Mouse (Mus musculus) midbrain, embryonic 14.5 days (tissue): ENCODE data around the gene Git1. TPM values are rescaled to one million over a fixed set of nuclear protein-coding genes. Genes with fewer than 3 reads are reported as not detected.

ENCODE experiments used
- ATAC-seq: fragments of 200-750 bp; cut with Nextera tagmentation; 2 replicates; pipeline ENCODE4 v1.8.0; 2017; ENCODE audit warnings: moderate number of reproducible peaks, moderate library complexity; ENCODE audit not compliant: low FRiP score, low TSS enrichment
- DNase-seq: peaks from one replicate; pipeline ENCODE4 v3.0.0-alpha.2; 2015
- H3K27ac ChIP-seq: fragments of 300-500 bp; sonication (generic); replicated peaks from 2 replicates; pipeline ENCODE4 v1.5.1; 2014; ENCODE audit warnings: mild to moderate bottlenecking, low read depth, low read length, moderate library complexity
- H3K27me3 ChIP-seq: fragments of 300-500 bp; sonication (generic); 2 replicates; pipeline ENCODE4 v1.6.1; 2014; ENCODE audit warnings: low read length, control low read depth, mixed read lengths; ENCODE audit not compliant: control insufficient read depth, insufficient read depth
- H3K36me3 ChIP-seq: fragments of 300-500 bp; sonication (generic); 2 replicates; pipeline ENCODE4 v1.6.1; 2014; ENCODE audit warnings: low read length, control low read depth; ENCODE audit not compliant: control insufficient read depth, insufficient read depth
- H3K4me1 ChIP-seq: fragments of 300-500 bp; sonication (generic); 2 replicates; pipeline ENCODE4 v1.6.1; 2014; ENCODE audit warnings: mild to moderate bottlenecking, antibody characterized with exemption, low read length, control low read depth; ENCODE audit not compliant: control insufficient read depth, insufficient read depth
- H3K4me2 ChIP-seq: fragments of 300-500 bp; sonication (generic); 2 replicates; pipeline ENCODE4 v1.6.1; 2014; ENCODE audit warnings: mild to moderate bottlenecking, low read length, moderate library complexity
- H3K4me3 ChIP-seq: fragments of 300-500 bp; sonication (generic); replicated peaks from 2 replicates; pipeline ENCODE4 v1.5.1; 2014; ENCODE audit warnings: low read depth, low read length
- H3K9ac ChIP-seq: fragments of 300-500 bp; sonication (generic); replicated peaks from 2 replicates; pipeline ENCODE4 v1.6.1; 2014; ENCODE audit warnings: mild to moderate bottlenecking, low read length, moderate library complexity
- H3K9me3 ChIP-seq: fragments of 300-500 bp; sonication (generic); 2 replicates; pipeline ENCODE4 v1.6.1; 2016; ENCODE audit warnings: low read length, control low read depth, mixed read lengths; ENCODE audit not compliant: control insufficient read depth
- WGBS: fragments of 180-500 bp; shearing (Covaris S2); extraction: QIAGEN DNeasy Blood & Tissue Kit; methylation state at CpG from one replicate; pipeline ENCODE4 v1.1.7; 2014; 5-methylcytosine and 5-hydroxymethylcytosine counted together
- polyA plus RNA-seq: library from polyadenylated mRNA; unstranded; fragments of >200 nt; fragmentation: Nextera tagmentation; extraction: Ambion mirVana; gene quantifications from 2 replicates; pipeline ENCODE4 v1.2.1, GENCODE M21; 2014

Git1 gene
- polyA plus RNA-seq, 1 experiment from 2014 or later: 25.1 TPM

DNA sequence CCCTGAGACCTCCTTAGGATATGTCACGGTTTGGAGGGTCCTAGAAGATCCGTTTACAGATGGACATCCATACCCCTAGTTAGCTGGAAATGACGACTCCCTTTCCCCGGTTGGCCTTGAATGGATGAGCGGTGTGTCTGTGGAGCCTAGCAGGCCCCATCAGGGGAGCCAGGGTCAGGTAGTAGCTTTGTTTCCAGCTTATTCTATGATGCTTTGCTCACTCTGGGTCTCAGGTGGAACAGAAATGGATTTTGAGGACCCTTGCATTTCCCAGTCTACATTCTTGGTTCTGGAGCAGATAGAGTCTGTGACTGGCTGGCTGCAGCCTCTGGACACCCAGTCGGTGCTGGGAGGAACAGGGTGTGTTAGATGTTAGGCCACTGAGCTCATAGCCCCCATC lies 1.4 kb downstream of the Git1 start:
- ATAC-seq (no peak), DNase-seq (no peak)
- peak overlapping the region; percentile 93 for H3K9ac ChIP-seq
- H3K4me3 ChIP-seq: peak overlapping the region; percentile 87
- no peaks in the 10 kb centered on the region for H3K9me3 ChIP-seq
- whole genome bisulfite sequencing: 73% methylated on average over 6 of the region's 6 CpGs
- H3K4me2 ChIP-seq: peak overlapping the region; percentile 81
- no peak overlapping the region for H3K27ac ChIP-seq
- H3K27me3 ChIP-seq: no peaks in the 10 kb centered on the region
- H3K4me1 ChIP-seq: peaks cover 42% of the 10 kb centered on the region
- H3K36me3 ChIP-seq: peaks cover 12% of the 10 kb centered on the region

DNA sequence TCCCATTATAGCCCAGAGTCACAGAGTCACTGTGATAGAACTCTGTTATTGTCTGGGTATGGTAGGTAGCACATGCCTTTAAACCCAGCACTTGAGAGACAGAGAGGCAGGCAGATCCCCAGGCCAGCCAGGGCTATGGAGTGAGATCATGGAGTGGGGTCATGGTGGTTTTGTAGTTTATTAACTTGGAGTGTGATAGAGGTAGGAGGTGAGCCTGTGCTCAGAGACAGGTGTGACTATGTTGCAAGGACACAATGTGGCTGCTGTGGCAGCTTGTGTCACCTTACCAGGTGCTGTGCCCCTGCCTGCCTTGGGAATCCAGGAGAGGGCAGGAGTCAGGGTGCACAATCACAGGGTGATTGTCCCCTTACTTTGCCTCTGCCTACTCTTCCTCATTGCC lies 2.1 kb downstream of the Git1 start:
- Histone ChIP-seq H3K9me3 (no peaks in the 10 kb centered on the region), H3K36me3 (peaks cover 19% of the 10 kb centered on the region), H3K27me3 (no peaks in the 10 kb centered on the region), H3K4me3 (no peak overlapping the region), H3K9ac (no peak overlapping the region), H3K4me1 (peaks cover 39% of the 10 kb centered on the region), H3K27ac (no peak overlapping the region), H3K4me2 (peak overlapping the region; percentile 81; the same call in 1 of the 2 replicates)
- DNase-seq (no peak), ATAC-seq (no peak)

DNA sequence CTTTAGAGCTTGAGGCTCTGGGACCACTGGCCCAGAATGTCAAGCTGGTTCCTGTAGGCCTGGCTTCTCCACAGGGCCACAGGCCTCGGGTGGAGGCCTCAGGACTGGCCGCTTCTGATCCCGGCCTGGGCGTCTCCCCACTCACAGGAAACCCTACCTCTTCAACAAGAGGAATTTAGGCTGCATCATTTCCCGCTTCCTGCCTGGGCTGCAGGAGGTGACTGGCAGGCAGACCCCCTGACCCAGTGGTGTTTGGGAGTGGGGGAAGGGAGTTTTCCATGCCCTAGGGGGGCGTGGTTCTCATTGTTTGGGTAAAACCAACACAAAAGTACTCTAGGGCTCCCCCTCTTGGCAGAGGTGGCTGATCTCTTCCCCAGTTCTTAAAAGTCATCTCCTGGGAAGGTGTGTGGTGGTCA lies 4.0 kb downstream of the Git1 start:
- Histone ChIP-seq H3K9me3 (no peaks in the 10 kb centered on the region), H3K4me3 (no peak overlapping the region), H3K27me3 (no peaks in the 10 kb centered on the region), H3K36me3 (peaks cover 34% of the 10 kb centered on the region), H3K27ac (0 out of 2 replicates have a peak overlapping the region, but pooled peaks have one; percentile 9), H3K9ac (no peak overlapping the region), H3K4me1 (peaks cover 30% of the 10 kb centered on the region), H3K4me2 (no peak overlapping the region)
- ATAC-seq (no peak), DNase-seq (peak; percentile 61)
- 17% methylated on average over 6 of the region's 6 CpGs for WGBS

DNA sequence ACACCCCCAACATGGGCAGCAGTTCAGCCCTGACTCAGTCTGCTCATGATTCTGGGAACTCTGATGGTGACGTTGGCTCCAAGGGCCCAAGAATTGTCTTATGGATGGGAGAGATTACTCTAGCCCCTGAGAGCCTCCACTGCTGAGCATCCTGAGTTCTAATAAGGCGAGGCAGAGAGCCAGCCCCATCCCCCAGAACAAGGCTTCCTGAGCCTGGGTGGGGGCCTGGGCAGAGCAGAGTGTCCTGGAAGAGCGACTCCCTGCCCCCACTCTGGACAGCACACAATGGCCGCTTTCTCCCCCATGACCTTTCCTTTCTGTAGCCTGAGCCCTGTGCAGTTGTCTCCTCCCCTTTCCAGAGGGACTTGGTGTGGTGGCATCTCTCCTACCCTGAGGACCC lies 4.5 kb downstream of the Git1 start:
- no peak for DNase-seq
- Histone ChIP-seq H3K27me3 (no peaks in the 10 kb centered on the region), H3K9me3 (no peaks in the 10 kb centered on the region), H3K36me3 (peaks cover 37% of the 10 kb centered on the region), H3K4me2 (no peak overlapping the region), H3K27ac (peak overlapping the region; percentile 26; the same call in 1 of the 2 replicates), H3K4me3 (no peak overlapping the region), H3K9ac (no peak overlapping the region), H3K4me1 (peaks cover 29% of the 10 kb centered on the region)
- 35% methylated on average over 3 of the region's 4 CpGs for WGBS
- no peak for ATAC-seq

DNA sequence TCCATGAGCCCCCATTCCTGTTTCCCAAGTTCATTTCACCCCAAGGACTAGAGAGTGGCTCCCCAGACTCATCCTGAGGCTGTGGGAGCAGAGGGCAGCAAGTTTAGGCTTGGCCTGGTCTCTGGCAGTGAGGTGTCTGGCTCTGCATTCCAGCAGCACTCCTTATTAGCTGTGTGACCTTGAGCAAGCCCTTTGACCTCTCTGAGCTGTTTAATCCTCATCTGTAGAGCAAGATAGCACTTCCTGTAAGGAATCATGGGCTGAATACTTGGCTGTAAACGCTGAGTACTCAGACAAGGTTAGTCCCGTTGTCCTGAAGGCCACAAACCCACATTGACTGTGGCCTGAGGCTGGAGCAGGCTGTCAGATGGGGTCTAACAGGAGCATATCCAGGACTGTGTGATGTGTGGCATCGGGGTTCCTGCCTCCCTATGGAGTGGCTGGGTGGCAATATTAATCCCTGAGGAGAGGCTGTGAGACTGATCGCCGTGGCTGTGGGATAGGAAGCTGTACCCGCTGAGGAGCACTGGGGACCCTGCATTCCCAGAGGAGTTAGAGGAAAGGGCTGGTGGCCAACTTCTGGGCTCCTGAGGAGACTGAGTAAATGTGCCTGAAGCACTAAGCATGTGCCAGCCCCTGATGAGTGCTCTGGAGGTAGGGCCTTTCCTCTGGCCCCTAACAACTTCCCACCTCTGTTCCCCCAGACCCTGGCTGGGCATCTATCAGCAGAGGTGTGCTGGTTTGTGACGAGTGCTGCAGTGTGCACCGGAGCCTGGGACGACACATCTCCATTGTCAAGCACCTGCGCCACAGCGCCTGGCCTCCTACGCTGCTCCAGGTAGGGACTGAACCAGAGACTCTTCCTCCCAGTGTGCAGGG lies 5.1 kb downstream of the Git1 start:
- Histone ChIP-seq H3K4me1 (peaks cover 29% of the 10 kb centered on the region), H3K36me3 (peaks cover 43% of the 10 kb centered on the region), H3K27me3 (no peaks in the 10 kb centered on the region), H3K9me3 (no peaks in the 10 kb centered on the region), H3K9ac (no peak overlapping the region), H3K4me3 (no peak overlapping the region), H3K27ac (peak overlapping the region; percentile 26; the same call in 1 of the 2 replicates), H3K4me2 (no peak overlapping the region)
- no peak for DNase-seq
- 63% methylated on average over 12 of the region's 12 CpGs for WGBS
- ATAC-seq: no peak

DNA sequence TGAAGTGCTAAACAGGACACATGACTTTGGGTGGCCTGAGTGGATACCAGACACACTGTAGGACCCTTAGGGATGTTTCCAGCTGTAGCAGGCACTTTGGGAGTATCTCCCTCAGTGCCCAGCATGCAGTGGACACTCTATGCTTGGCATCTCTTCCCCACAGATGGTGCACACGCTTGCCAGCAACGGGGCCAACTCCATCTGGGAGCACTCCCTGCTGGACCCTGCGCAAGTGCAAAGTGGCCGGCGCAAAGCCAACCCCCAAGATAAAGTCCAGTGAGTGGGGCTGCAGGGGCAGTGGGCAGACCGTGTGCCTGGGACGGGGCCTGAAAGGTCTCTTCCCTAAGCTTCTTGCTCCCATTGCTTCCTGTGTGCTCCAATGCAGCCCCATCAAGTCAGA lies 6.0 kb downstream of the Git1 start:
- DNase-seq: no peak
- peaks cover 52% of the 10 kb centered on the region for H3K36me3 ChIP-seq
- 92% methylated on average over 7 of the region's 7 CpGs for WGBS
- no peaks in the 10 kb centered on the region for H3K9me3 ChIP-seq
- no peak overlapping the region for H3K9ac ChIP-seq
- H3K4me1 ChIP-seq: peaks cover 26% of the 10 kb centered on the region
- H3K27ac ChIP-seq: no peak overlapping the region
- no peaks in the 10 kb centered on the region for H3K27me3 ChIP-seq
- H3K4me2 ChIP-seq: no peak overlapping the region
- H3K4me3 ChIP-seq: no peak overlapping the region
- ATAC-seq: no peak

DNA sequence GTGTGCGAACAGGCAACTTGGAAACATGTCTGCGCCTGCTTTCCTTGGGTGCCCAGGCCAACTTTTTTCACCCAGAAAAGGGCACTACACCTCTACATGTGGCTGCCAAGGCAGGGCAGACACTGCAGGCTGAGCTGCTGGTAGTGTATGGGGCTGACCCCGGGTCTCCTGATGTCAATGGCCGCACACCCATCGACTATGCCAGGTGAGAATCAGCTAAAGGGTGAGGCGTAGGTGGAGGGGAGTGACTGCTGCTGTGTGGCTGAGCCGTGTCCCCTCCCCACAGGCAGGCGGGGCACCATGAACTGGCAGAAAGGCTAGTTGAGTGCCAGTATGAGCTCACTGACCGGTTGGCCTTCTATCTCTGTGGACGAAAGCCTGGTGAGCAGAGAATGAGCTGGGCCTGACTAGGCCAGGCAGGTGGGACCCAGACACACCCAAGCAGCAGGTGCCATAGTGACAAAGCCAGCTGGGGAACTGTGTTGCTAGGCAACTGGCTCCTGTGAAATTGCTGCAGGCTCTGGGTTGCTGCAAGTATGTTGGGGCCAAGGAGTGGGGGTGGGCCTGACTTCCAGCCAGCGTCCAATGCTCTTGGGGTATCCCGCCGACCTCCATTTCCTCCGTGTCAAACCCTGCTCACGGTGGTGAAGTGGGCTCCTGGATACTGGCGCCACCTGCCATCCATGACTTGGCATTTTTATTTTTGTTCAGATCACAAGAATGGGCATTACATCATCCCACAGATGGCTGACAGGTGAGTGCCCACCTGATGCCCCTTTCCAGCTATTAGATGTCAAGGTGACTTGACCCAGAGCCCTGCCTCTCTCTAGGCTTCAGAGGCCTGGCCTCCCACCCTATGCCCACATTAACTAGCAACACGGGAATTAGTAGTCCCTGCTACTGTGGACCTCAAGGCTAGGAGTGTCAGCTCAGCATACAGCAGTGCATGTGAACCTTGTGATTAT lies 7.3 kb downstream of the Git1 start:
- H3K27ac ChIP-seq: no peak overlapping the region
- no peak overlapping the region for H3K4me2 ChIP-seq
- DNase-seq (peak; percentile 39), ATAC-seq (no peak)
- H3K27me3 ChIP-seq: no peaks in the 10 kb centered on the region
- H3K4me3 ChIP-seq: no peak overlapping the region
- peaks cover 65% of the 10 kb centered on the region for H3K36me3 ChIP-seq
- no peak overlapping the region for H3K9ac ChIP-seq
- H3K9me3 ChIP-seq: no peaks in the 10 kb centered on the region
- WGBS: 74% methylated on average over 17 of the region's 17 CpGs
- H3K4me1 ChIP-seq: peaks cover 13% of the 10 kb centered on the region; the same call in 1 of the 2 replicates

DNA sequence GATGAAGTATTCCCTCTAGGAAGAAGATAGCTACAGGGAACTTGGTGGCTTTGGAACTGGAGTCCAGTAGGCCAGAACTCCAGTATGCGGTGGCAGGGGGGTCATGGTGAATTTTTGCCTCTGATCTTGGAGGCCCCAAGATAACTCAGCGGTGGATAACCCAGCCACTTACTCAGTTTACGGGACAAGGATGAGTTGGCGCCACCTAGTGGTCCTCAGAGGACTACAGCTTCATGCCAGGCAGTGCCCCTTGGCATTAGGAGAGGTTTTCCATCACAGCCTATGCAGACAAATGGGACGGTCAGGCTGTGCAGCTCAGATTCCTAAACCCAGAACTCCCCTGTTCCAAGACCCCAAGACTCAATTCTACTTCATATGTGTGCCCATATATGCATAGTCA lies 8.0 kb downstream of the Git1 start:
- H3K4me1 ChIP-seq: peaks cover 13% of the 10 kb centered on the region; the same call in 1 of the 2 replicates
- no peaks in the 10 kb centered on the region for H3K27me3 ChIP-seq
- H3K36me3 ChIP-seq: peaks cover 72% of the 10 kb centered on the region
- no peak overlapping the region for H3K9ac ChIP-seq
- WGBS: 17% methylated on average over 5 of the region's 5 CpGs
- H3K9me3 ChIP-seq: no peaks in the 10 kb centered on the region
- no peak for ATAC-seq
- no peak overlapping the region for H3K4me3 ChIP-seq
- H3K27ac ChIP-seq: no peak overlapping the region
- no peak overlapping the region for H3K4me2 ChIP-seq
- peak; percentile 90 for DNase-seq
